Mouse (Mus musculus): Measurements from ENCODE around the gene Mcf2l. TPM values are rescaled to one million over a fixed set of nuclear protein-coding genes. Genes with fewer than 3 reads are reported as not detected.

Mcf2l gene
- total RNA-seq, 1 experiment from 2014 or later, result 3.3 TPM

- no peak for ATAC-seq (replicated peaks; ENCODE audit: insufficient number of reproducible peaks, low FRiP score, low TSS enrichment, poor library complexity, severe bottlenecking)
These were observed 152.1 kb downstream of the Mcf2l start, which contains the start of gene F7 for GRCm38 (mm10) chr8:13025487-13026224. Gene F7 (plus strand): TSS chr8:13026034.

- peak; percentile 67 for ATAC-seq (replicated peaks; ENCODE audit: insufficient number of reproducible peaks, low FRiP score, low TSS enrichment, poor library complexity, severe bottlenecking)
These were observed 154.0 kb downstream of the Mcf2l start for GRCm38 (mm10) chr8:13027615-13028014.

GRCm38 (mm10) chr8:13028482-13028881 is 154.9 kb downstream of the Mcf2l start:
- ATAC-seq (replicated peaks; ENCODE audit: insufficient number of reproducible peaks, low FRiP score, low TSS enrichment, poor library complexity, severe bottlenecking), result peak; percentile 66

- peak; percentile 61 for ATAC-seq (replicated peaks; ENCODE audit: insufficient number of reproducible peaks, low FRiP score, low TSS enrichment, poor library complexity, severe bottlenecking)
These were observed 162.8 kb downstream of the Mcf2l start for GRCm38 (mm10) chr8:13036346-13036812.

GRCm38 (mm10) chr8:13037015-13037414 is 163.4 kb downstream of the Mcf2l start, which contains the start of gene F10:
Gene F10 (plus strand): TSS chr8:13037308.
- ATAC-seq (replicated peaks; ENCODE audit: insufficient number of reproducible peaks, low FRiP score, low TSS enrichment, poor library complexity, severe bottlenecking), result peak; percentile 72

GRCm38 (mm10) chr8:13037569-13037968 is 164.0 kb downstream of the Mcf2l start:
- no peak for ATAC-seq (replicated peaks; ENCODE audit: insufficient number of reproducible peaks, low FRiP score, low TSS enrichment, poor library complexity, severe bottlenecking)

GRCm38 (mm10) chr8:13039054-13039453 is 165.4 kb downstream of the Mcf2l start:
- ATAC-seq (replicated peaks; ENCODE audit: insufficient number of reproducible peaks, low FRiP score, low TSS enrichment, poor library complexity, severe bottlenecking), result peak; percentile 66

GRCm38 (mm10) chr8:13041459-13041858 is 167.9 kb downstream of the Mcf2l start:
- ATAC-seq (replicated peaks; ENCODE audit: insufficient number of reproducible peaks, low FRiP score, low TSS enrichment, poor library complexity, severe bottlenecking), result no peak

- no peak for ATAC-seq (replicated peaks; ENCODE audit: insufficient number of reproducible peaks, low FRiP score, low TSS enrichment, poor library complexity, severe bottlenecking)
These were observed 174.0 kb downstream of the Mcf2l start for GRCm38 (mm10) chr8:13047652-13048051.

- no peak for ATAC-seq (replicated peaks; ENCODE audit: insufficient number of reproducible peaks, low FRiP score, low TSS enrichment, poor library complexity, severe bottlenecking)
These were observed 176.9 kb downstream of the Mcf2l start for GRCm38 (mm10) chr8:13050550-13050949.

- ATAC-seq (replicated peaks; ENCODE audit: insufficient number of reproducible peaks, low FRiP score, low TSS enrichment, poor library complexity, severe bottlenecking), result no peak
These were observed 183.7 kb downstream of the Mcf2l start for GRCm38 (mm10) chr8:13057351-13057750.

- no peak for ATAC-seq (replicated peaks; ENCODE audit: insufficient number of reproducible peaks, low FRiP score, low TSS enrichment, poor library complexity, severe bottlenecking)
These were observed 187.0 kb downstream of the Mcf2l start, which contains the start of gene Proz for GRCm38 (mm10) chr8:13060441-13061150. Gene Proz (plus strand): TSS chr8:13060914.

- no peak for ATAC-seq (replicated peaks; ENCODE audit: insufficient number of reproducible peaks, low FRiP score, low TSS enrichment, poor library complexity, severe bottlenecking)
These were observed 189.5 kb downstream of the Mcf2l start for GRCm38 (mm10) chr8:13063112-13063511.

Other genes with a start within 250 kb of the Mcf2l start
- 45.9 to 66.4 TPM (median 53.4 TPM) in 3 replicates for gene Tubgcp3, start 201.6 kb upstream of the Mcf2l start, total RNA-seq (2017)
- 14.4 to 19.7 TPM (median 18.2 TPM) in 3 replicates for gene Atp11a, start 116.8 kb upstream of the Mcf2l start, total RNA-seq (2017)
- gene F7, start 152.2 kb downstream of the Mcf2l start, total RNA-seq (2017), result 0.85 TPM in 1 of 3 replicates, not detected in the others
- 39.9 to 65.1 TPM (median 44.8 TPM) in 3 replicates for gene F10, start 163.5 kb downstream of the Mcf2l start, total RNA-seq (2017)
- gene Proz, start 187.1 kb downstream of the Mcf2l start, total RNA-seq (2017), result 0.68 TPM in 1 of 3 replicates, not detected in the others
- gene Pcid2, start 231.7 kb downstream of the Mcf2l start, total RNA-seq (2017), result 20.6 to 37.0 TPM (median 28.1 TPM) in 3 replicates
- 46.1 to 54.5 TPM (median 48.9 TPM) in 3 replicates for gene Cul4a, start 231.8 kb downstream of the Mcf2l start, total RNA-seq (2017)

All from monocyte, adult 5-6 weeks (primary cell).